Mouse (Mus musculus): ENCODE measurements around the gene Gm15155.

- TF ChIP-seq CTCF (conservative IDR thresholded peaks at IDR 0.05; ENCODE audit: insufficient read depth, insufficient read length, low read depth, low read length) (no peak), POLR2A (IDR thresholded peaks at IDR 0.05; ENCODE audit: low read depth, low read length) (no peak)
Measured at GRCm38 (mm10) chrX:155724157-155724556, 99.6 kb downstream of the Gm15155 start.
